Mouse (Mus musculus): ENCODE results near the gene Vmn1r84. TPM values are rescaled to one million over a fixed set of nuclear protein-coding genes. Genes with fewer than 3 reads are reported as not detected.

The Vmn1r84 gene
- polyA plus RNA-seq (2014; fragmentation: Illumina TruSeq; extraction: RNeasy Lipid Tissue Mini Kit (QIAGEN cat#74804); ENCODE audit: low read depth, low replicate concordance), result not detected

DNA sequence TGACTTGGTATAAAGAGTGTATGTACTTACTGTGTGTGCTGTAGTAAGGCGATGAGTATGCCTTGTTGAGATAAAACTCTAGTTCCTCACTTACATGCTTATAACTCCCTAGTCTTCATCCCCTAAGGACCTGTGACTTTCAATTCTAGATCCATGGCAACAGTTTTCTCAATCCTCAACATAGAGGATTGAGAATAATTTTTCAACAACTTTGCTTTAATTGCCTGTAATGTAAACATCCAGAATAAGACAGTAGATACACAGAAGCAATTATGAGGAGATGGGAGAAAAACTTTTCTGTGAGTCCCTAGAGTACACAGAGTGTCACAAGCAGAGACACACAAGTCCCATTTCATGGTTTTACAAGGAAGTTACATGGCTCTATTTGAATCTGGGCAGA lies at the start of gene Vmn1r84:
Vmn1r84 (minus strand) TSS at position 101 of the 400 bp plus-strand sequence.

DNA sequence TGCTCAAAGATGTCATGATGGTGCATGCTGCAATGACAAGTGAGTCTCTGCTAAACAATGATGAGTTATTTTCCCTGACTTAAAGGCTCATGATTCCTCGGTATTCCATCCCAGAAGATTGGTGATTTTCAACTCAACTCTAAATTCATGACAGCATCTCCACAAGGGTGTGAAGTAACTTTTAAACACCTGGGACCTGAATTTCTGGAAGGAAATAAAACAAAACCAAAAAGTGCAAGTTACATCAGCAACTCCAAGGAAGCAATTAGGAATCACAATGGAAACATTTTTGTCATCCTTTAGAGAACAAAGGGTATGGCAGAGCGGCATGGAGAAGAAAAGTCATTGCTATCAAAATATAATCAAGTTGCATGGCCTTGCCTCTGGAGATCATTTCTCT lies 39.7 kb downstream of the Vmn1r84 start, which contains the start of gene Vmn1r83:
Vmn1r83 (minus strand) TSS at position 101 of the 400 bp plus-strand sequence.

Other genes starting within 250 kb of the Vmn1r84 start
- gene Vmn1r78, start 219.0 kb downstream of the Vmn1r84 start, polyA plus RNA-seq (2014; fragmentation: Illumina TruSeq; extraction: RNeasy Lipid Tissue Mini Kit (QIAGEN cat#74804); ENCODE audit: low read depth, low replicate concordance), result not detected
- gene Vmn1r79, start 198.0 kb downstream of the Vmn1r84 start, polyA plus RNA-seq (2014; fragmentation: Illumina TruSeq; extraction: RNeasy Lipid Tissue Mini Kit (QIAGEN cat#74804); ENCODE audit: low read depth, low replicate concordance), result not detected
- gene Vmn1r80, start 180.0 kb downstream of the Vmn1r84 start, polyA plus RNA-seq (2014; fragmentation: Illumina TruSeq; extraction: RNeasy Lipid Tissue Mini Kit (QIAGEN cat#74804); ENCODE audit: low read depth, low replicate concordance), result not detected
- not detected for gene Vmn1r81, start 101.0 kb downstream of the Vmn1r84 start, polyA plus RNA-seq (2014; fragmentation: Illumina TruSeq; extraction: RNeasy Lipid Tissue Mini Kit (QIAGEN cat#74804); ENCODE audit: low read depth, low replicate concordance)
- not detected for gene Vmn1r82, start 68.8 kb downstream of the Vmn1r84 start, polyA plus RNA-seq (2014; fragmentation: Illumina TruSeq; extraction: RNeasy Lipid Tissue Mini Kit (QIAGEN cat#74804); ENCODE audit: low read depth, low replicate concordance)
- gene Vmn1r83, start 39.8 kb downstream of the Vmn1r84 start, polyA plus RNA-seq (2014; fragmentation: Illumina TruSeq; extraction: RNeasy Lipid Tissue Mini Kit (QIAGEN cat#74804); ENCODE audit: low read depth, low replicate concordance), result not detected
- gene Zfp551, start 53.5 kb upstream of the Vmn1r84 start, polyA plus RNA-seq (2014; fragmentation: Illumina TruSeq; extraction: RNeasy Lipid Tissue Mini Kit (QIAGEN cat#74804); ENCODE audit: low read depth, low replicate concordance), result 1.7 TPM
- gene Zfp606, start 109.0 kb upstream of the Vmn1r84 start, polyA plus RNA-seq (2014; fragmentation: Illumina TruSeq; extraction: RNeasy Lipid Tissue Mini Kit (QIAGEN cat#74804); ENCODE audit: low read depth, low replicate concordance), result 11.2 TPM
- gene 2900092C05Rik, start 143.2 kb upstream of the Vmn1r84 start, polyA plus RNA-seq (2014; fragmentation: Illumina TruSeq; extraction: RNeasy Lipid Tissue Mini Kit (QIAGEN cat#74804); ENCODE audit: low read depth, low replicate concordance), result not detected
- not detected for gene Vmn2r53, start 239.5 kb upstream of the Vmn1r84 start, polyA plus RNA-seq (2014; fragmentation: Illumina TruSeq; extraction: RNeasy Lipid Tissue Mini Kit (QIAGEN cat#74804); ENCODE audit: low read depth, low replicate concordance)